Mouse (Mus musculus): ENCODE measurements around the gene Mex3d. TPM values are rescaled to one million over a fixed set of nuclear protein-coding genes. Genes with fewer than 3 reads are reported as not detected.

The Mex3d gene
- polyA plus RNA-seq, 1 experiment from 2014 or later, result 0.72 TPM

- Histone ChIP-seq H3K4me2 (ENCODE audit: low read depth, low read length) (no peak within 1 kb of the TSS), H3K9me3 (ENCODE audit: low read length) (no peaks in the 10 kb centered on the region), H3K27me3 (ENCODE audit: insufficient read depth, low read length) (peaks cover 67% of the 10 kb centered on the region), H3K4me3 (ENCODE audit: low read depth, low read length) (no peak within 1 kb of the TSS), H3K9ac (replicated peaks) (no peak within 1 kb of the TSS), H3K4me1 (ENCODE audit: insufficient read depth) (peaks cover 3% of the 10 kb centered on the region), H3K36me3 (replicated peaks; ENCODE audit: insufficient read depth, low read length) (no peaks in the 10 kb centered on the region), H3K27ac (ENCODE audit: low read depth) (no peak within 1 kb of the TSS)
- WGBS (ENCODE audit: insufficient replicate concordance), result 3% methylated on average over 50 of the region's 53 CpGs
- no peak for ATAC-seq
- TF ChIP-seq CTCF (IDR thresholded peaks at IDR 0.05; ENCODE audit: low read depth), result no peak
- no peak for TF ChIP-seq EP300 (IDR thresholded peaks at IDR 0.05; ENCODE audit: low read depth)
- DNase-seq, result no peak
These were observed 31.3 kb downstream of the Mex3d start, which contains the start of gene Plk5 for GRCm38 (mm10) chr10:80356001-80356682. TSS of gene Plk5 (plus strand) at chr10:80356459.

- Histone ChIP-seq H3K36me3 (replicated peaks; ENCODE audit: insufficient read depth, low read length) (no peaks in the 10 kb centered on the region), H3K4me1 (ENCODE audit: insufficient read depth) (peaks cover 5% of the 10 kb centered on the region), H3K27ac (ENCODE audit: low read depth) (no peak overlapping the region), H3K27me3 (ENCODE audit: insufficient read depth, low read length) (peaks cover 64% of the 10 kb centered on the region), H3K4me2 (ENCODE audit: low read depth, low read length) (no peak overlapping the region), H3K9me3 (ENCODE audit: low read length) (no peaks in the 10 kb centered on the region), H3K4me3 (ENCODE audit: low read depth, low read length) (no peak overlapping the region), H3K9ac (replicated peaks) (no peak overlapping the region)
- WGBS (ENCODE audit: insufficient replicate concordance), result 17% methylated on average over 9 of the region's 9 CpGs
- ATAC-seq (no peak), DNase-seq (no peak)
- TF ChIP-seq CTCF (IDR thresholded peaks at IDR 0.05; ENCODE audit: low read depth) (no peak), EP300 (IDR thresholded peaks at IDR 0.05; ENCODE audit: low read depth) (no peak)
These were observed 32.0 kb downstream of the Mex3d start for GRCm38 (mm10) chr10:80355431-80355830.

- no peak overlapping the region for H3K27ac ChIP-seq (ENCODE audit: low read depth)
- no peaks in the 10 kb centered on the region for H3K9me3 ChIP-seq (ENCODE audit: low read length)
- H3K4me3 ChIP-seq (ENCODE audit: low read depth, low read length), result no peak overlapping the region
- 39% methylated on average over 8 of the region's 8 CpGs for WGBS (ENCODE audit: insufficient replicate concordance)
- peaks cover 60% of the 10 kb centered on the region for H3K27me3 ChIP-seq (ENCODE audit: insufficient read depth, low read length)
- H3K9ac ChIP-seq (replicated peaks), result no peak overlapping the region
- no peaks in the 10 kb centered on the region for H3K36me3 ChIP-seq (replicated peaks; ENCODE audit: insufficient read depth, low read length)
- TF ChIP-seq EP300 (IDR thresholded peaks at IDR 0.05; ENCODE audit: low read depth), result no peak
- no peak for TF ChIP-seq CTCF (IDR thresholded peaks at IDR 0.05; ENCODE audit: low read depth)
- no peak overlapping the region for H3K4me2 ChIP-seq (ENCODE audit: low read depth, low read length)
- DNase-seq (no peak), ATAC-seq (no peak)
- H3K4me1 ChIP-seq (ENCODE audit: insufficient read depth), result peaks cover 13% of the 10 kb centered on the region
These were observed 34.7 kb downstream of the Mex3d start for GRCm38 (mm10) chr10:80352727-80353126.

GRCm38 (mm10) chr10:80351896-80352295 is 35.6 kb downstream of the Mex3d start:
- no peaks in the 10 kb centered on the region for H3K36me3 ChIP-seq (replicated peaks; ENCODE audit: insufficient read depth, low read length)
- no peak overlapping the region for H3K4me3 ChIP-seq (ENCODE audit: low read depth, low read length)
- no peaks in the 10 kb centered on the region for H3K9me3 ChIP-seq (ENCODE audit: low read length)
- peaks cover 19% of the 10 kb centered on the region for H3K4me1 ChIP-seq (ENCODE audit: insufficient read depth)
- ATAC-seq (peak; percentile 22; the same call in 1 of the 2 replicates), DNase-seq (peak; percentile 64)
- 22% methylated on average over 11 of the region's 11 CpGs for WGBS (ENCODE audit: insufficient replicate concordance)
- H3K27ac ChIP-seq (ENCODE audit: low read depth), result no peak overlapping the region
- no peak overlapping the region for H3K4me2 ChIP-seq (ENCODE audit: low read depth, low read length)
- H3K9ac ChIP-seq (replicated peaks), result no peak overlapping the region
- TF ChIP-seq EP300 (IDR thresholded peaks at IDR 0.05; ENCODE audit: low read depth) (no peak), CTCF (IDR thresholded peaks at IDR 0.05; ENCODE audit: low read depth) (no peak)
- peaks cover 59% of the 10 kb centered on the region for H3K27me3 ChIP-seq (ENCODE audit: insufficient read depth, low read length)

- Histone ChIP-seq H3K9ac (replicated peaks) (no peak overlapping the region), H3K36me3 (replicated peaks; ENCODE audit: insufficient read depth, low read length) (no peaks in the 10 kb centered on the region), H3K27ac (ENCODE audit: low read depth) (no peak overlapping the region), H3K4me2 (ENCODE audit: low read depth, low read length) (no peak overlapping the region), H3K4me1 (ENCODE audit: insufficient read depth) (peaks cover 21% of the 10 kb centered on the region), H3K27me3 (ENCODE audit: insufficient read depth, low read length) (peaks cover 43% of the 10 kb centered on the region), H3K9me3 (ENCODE audit: low read length) (no peaks in the 10 kb centered on the region), H3K4me3 (ENCODE audit: low read depth, low read length) (no peak overlapping the region)
- DNase-seq (peak; percentile 92), ATAC-seq (peak; percentile 80)
- no peak for TF ChIP-seq EP300 (IDR thresholded peaks at IDR 0.05; ENCODE audit: low read depth)
- TF ChIP-seq CTCF (IDR thresholded peaks at IDR 0.05; ENCODE audit: low read depth), result peak; percentile 99
- 1% methylated on average over 7 of the region's 7 CpGs for WGBS (ENCODE audit: insufficient replicate concordance)
These were observed 37.2 kb downstream of the Mex3d start for GRCm38 (mm10) chr10:80350292-80350691.

- Histone ChIP-seq H3K9ac (replicated peaks) (no peak overlapping the region), H3K27me3 (ENCODE audit: insufficient read depth, low read length) (peaks cover 41% of the 10 kb centered on the region), H3K9me3 (ENCODE audit: low read length) (no peaks in the 10 kb centered on the region), H3K27ac (ENCODE audit: low read depth) (no peak overlapping the region), H3K4me3 (ENCODE audit: low read depth, low read length) (no peak overlapping the region), H3K4me2 (ENCODE audit: low read depth, low read length) (no peak overlapping the region), H3K36me3 (replicated peaks; ENCODE audit: insufficient read depth, low read length) (no peaks in the 10 kb centered on the region), H3K4me1 (ENCODE audit: insufficient read depth) (peaks cover 33% of the 10 kb centered on the region)
- TF ChIP-seq CTCF (IDR thresholded peaks at IDR 0.05; ENCODE audit: low read depth) (no peak), EP300 (IDR thresholded peaks at IDR 0.05; ENCODE audit: low read depth) (no peak)
- 18% methylated on average over 20 of the region's 26 CpGs for WGBS (ENCODE audit: insufficient replicate concordance)
- ATAC-seq (no peak), DNase-seq (no peak)
These were observed 38.5 kb downstream of the Mex3d start for GRCm38 (mm10) chr10:80348981-80349380.

All from liver, postnatal 0 days (tissue).